Mouse (Mus musculus): ENCODE measurements around the gene Stat5a.

DNA sequence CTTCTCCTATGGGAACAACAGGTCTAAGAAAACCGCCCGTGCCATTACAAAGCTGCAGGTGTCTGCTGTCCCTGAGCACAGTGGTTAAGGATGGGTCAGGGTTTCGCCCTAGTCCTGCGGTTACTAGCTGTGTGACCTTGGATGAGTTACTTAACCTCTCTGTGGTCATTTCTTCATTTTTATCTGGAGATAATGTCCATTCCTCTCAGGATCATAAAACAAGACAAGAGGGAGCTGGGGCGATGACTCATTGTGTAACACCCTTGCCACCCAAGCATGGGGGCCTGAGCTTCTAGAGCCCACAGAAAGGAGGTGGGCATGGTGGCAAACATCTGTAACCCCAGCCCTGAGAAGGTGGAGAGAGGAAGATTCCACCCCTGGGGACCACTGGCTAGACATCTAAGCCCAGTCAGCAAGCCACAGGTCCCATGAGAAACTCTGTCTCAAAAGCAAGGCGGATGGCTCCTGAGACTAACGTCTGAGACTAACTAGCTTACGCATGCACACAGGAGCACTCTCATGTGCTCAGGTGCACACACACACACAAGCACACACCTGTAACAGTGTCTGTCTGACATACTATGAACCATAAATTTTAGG is 16.0 kb upstream of the Stat5a start:
- TF ChIP-seq CTCF (IDR thresholded peaks at IDR 0.05; ENCODE audit: low read depth, low read length): no peak
- TF ChIP-seq POLR2A (IDR thresholded peaks at IDR 0.05; ENCODE audit: insufficient read depth, low read length): no peak

Data from ES-Bruce4 (cell line).